Mouse (Mus musculus): Measurements from ENCODE around the gene Cdh23. TPM values are rescaled to one million over a fixed set of nuclear protein-coding genes. Genes with fewer than 3 reads are reported as not detected.

Cdh23 gene
- polyA plus RNA-seq (2012; rRNA removed) = 0.30 and 0.79 TPM in 2 replicates

DNA sequence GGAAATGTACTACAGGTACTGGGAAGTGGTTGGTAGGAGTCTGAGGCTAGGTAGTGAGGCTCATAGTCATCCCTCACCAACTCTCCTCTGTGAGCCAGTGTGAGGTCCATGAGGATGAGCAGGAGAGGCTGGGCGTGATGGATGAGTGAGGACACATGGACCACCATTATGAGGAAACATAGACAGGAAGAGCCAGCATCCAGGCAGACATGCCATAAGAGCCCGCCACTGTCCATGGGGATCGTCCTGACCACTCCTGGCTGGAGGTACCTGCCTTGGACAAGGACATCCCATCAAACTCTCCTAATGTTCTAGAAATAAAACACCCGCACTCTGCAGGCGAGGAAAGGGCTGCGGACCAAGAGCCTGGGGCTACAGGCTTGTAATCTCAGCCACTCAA is at the start of gene Cdh23:
TSS of gene Cdh23 (minus strand) at position 101 of the 400 bp plus-strand sequence.

DNA sequence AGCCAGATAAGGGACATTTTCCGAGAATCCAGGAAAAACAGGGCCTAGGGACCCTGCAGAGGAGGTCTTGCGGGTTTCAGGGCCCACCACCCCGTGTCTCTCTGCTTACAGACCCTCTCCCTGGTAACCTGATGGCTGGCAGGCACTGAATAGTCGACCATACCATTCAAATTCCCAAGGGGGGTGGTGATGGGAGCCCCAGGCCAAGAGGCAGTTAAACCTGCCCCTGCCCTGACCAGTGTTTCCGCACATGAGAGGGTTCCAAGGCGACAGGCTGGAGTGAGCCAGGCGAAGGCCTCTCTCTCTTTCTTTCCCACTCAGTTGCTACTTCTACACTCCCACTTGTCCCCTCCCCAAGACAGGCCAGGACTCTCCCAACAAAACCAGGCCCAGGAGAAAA is 296.8 kb downstream of the Cdh23 start, which contains the start of gene Gm17455:
TSS of gene Gm17455 (plus strand) at position 278 of the 400 bp plus-strand sequence.

DNA sequence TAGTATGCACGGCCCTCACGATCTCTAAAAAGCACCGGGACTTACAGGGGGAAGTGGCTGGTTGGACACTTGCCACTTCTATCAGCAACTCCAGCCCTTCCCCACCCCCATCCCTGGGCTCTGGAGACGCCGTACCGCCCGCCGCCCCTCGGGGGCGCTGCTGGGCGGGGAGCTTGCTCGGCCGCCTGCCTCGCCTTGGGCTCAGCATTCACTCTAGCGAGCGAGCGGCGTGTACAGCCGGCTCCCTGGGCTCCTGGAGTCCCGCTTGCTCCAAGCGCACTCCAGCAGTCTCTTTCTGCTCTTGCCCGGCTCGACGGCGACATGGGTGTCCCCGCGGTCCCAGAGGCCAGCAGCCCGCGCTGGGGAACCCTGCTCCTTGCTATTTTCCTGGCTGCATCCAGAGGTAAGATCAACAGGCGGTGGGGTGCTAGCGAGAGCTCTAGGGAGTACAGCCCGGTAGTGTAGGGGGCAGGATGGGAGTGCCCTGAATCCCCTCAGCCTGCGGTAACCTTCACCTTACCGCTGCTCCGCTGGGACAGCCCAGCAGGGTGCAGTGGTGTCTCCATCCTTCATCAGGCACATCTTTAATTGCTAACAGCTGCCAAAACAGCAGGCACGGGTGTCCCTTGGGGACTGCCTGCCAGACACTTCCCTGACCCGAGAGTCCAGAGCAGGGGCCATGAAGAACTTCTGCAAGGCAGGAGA is 349.4 kb downstream of the Cdh23 start, which contains the start of gene Vsir:
TSS of gene Vsir (plus strand) at position 151 of the 705 bp plus-strand sequence.

DNA sequence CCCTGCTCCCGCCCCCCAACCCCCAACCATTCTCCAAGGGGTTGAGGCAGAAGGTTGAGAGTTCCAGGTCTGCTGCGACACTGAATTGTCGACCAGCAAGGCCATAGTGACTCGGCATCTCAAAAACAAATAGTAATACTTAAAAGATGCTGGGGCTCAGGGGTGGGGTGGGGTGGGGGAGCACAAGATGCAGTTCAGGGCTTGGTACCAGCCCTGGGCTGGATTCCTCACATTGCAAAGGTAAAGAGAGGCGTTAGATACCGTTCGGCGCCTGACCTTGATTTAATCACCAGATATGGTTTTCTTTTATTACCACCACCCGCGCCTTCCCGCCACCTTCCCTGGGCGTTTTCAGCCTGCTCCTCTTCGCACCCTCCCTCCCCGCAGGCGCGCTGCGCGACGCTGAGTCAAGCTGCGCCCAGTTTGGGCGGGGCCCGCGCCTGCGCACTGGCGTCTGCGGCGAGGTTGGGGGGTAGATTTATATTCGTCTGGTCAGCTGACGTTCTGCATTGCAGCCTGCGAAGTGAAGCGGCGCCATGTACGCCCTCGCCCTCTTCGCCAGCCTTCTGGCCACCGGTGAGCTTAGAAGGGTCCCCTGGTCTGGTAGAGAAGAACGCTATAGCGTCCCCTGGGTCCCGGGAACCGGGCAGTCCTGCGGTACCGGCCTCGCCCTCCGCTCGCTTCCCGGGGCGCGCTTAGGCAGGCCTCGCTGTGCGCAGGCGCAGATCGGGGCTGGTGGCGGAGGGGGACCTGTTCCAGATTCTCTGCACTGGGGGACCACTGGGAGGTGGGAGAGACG is 418.9 kb downstream of the Cdh23 start, which contains the start of gene Psap:
TSS of gene Psap (plus strand) at position 421 of the 799 bp plus-strand sequence.

Other genes starting within 250 kb of the Cdh23 start
- gene Slc29a3, start 56.3 kb upstream of the Cdh23 start, polyA plus RNA-seq (2012; rRNA removed) = 6.9 and 8.8 TPM in 2 replicates
- gene Unc5b, start 135.1 kb upstream of the Cdh23 start, polyA plus RNA-seq (2012; rRNA removed) = 44.5 and 47.8 TPM in 2 replicates

Data from colon, adult 2 months (tissue).